Mouse (Mus musculus) monocyte, adult 2 months (primary cell): ENCODE results near the gene Cited4.

Experiments used
- DNase-seq, 2 experiments: peaks; one replicate each; pipeline ENCODE4 v3.0.0; 2022; ENCODE audit warnings: low spot score in 2 of 2, low read depth in 1 of 2

Gene Cited4

GRCm38 (mm10) chr4:120666358-120667024 lies at the start of gene Cited4:
Gene Cited4 (plus strand): TSS chr4:120666572.
- peak; percentile 41 to 42 for DNase-seq

GRCm38 (mm10) chr4:120627728-120628127 lies 38.6 kb upstream of the Cited4 start:
- no peak for DNase-seq

- no peak for DNase-seq
Measured at GRCm38 (mm10) chr4:120630218-120630931, 36.0 kb upstream of the Cited4 start.

GRCm38 (mm10) chr4:120631828-120632227 lies 34.5 kb upstream of the Cited4 start:
- no peak for DNase-seq

GRCm38 (mm10) chr4:120635351-120635750 lies 31.0 kb upstream of the Cited4 start:
- no peak for DNase-seq

- DNase-seq = no peak
Measured at GRCm38 (mm10) chr4:120641946-120642345, 24.4 kb upstream of the Cited4 start.

- no peak for DNase-seq
Measured at GRCm38 (mm10) chr4:120643899-120644298, 22.5 kb upstream of the Cited4 start.

- no peak for DNase-seq
Measured at GRCm38 (mm10) chr4:120649369-120650207, 16.8 kb upstream of the Cited4 start.

- no peak for DNase-seq
Measured at GRCm38 (mm10) chr4:120650208-120650592, 16.2 kb upstream of the Cited4 start.

GRCm38 (mm10) chr4:120655898-120656297 lies 10.5 kb upstream of the Cited4 start:
- no peak for DNase-seq

- DNase-seq = no peak
Measured at GRCm38 (mm10) chr4:120660485-120660884, 5.9 kb upstream of the Cited4 start.

- no peak for DNase-seq
Measured at GRCm38 (mm10) chr4:120664601-120665000, 1.8 kb upstream of the Cited4 start.

GRCm38 (mm10) chr4:120665144-120665700 lies 1.1 kb upstream of the Cited4 start:
- DNase-seq = no peak

GRCm38 (mm10) chr4:120665782-120666181 lies 590 bp upstream of the Cited4 start:
- DNase-seq = no peak

- DNase-seq = peak in 1 of 2 experiments; percentile 7
Measured at GRCm38 (mm10) chr4:120667045-120667501, 701 bp downstream of the Cited4 start.

GRCm38 (mm10) chr4:120667555-120667954 lies 1.2 kb downstream of the Cited4 start:
- DNase-seq = no peak

- no peak for DNase-seq
Measured at GRCm38 (mm10) chr4:120668551-120668950, 2.2 kb downstream of the Cited4 start.

GRCm38 (mm10) chr4:120669585-120669984 lies 3.2 kb downstream of the Cited4 start:
- DNase-seq = no peak

GRCm38 (mm10) chr4:120671046-120671445 lies 4.7 kb downstream of the Cited4 start:
- DNase-seq = no peak

- DNase-seq = no peak
Measured at GRCm38 (mm10) chr4:120673606-120674005, 7.2 kb downstream of the Cited4 start.

- no peak for DNase-seq
Measured at GRCm38 (mm10) chr4:120674775-120675451, 8.5 kb downstream of the Cited4 start.
